Mouse (Mus musculus) NIH3T3 (cell line): Measurements from ENCODE around the gene Smim12.

Experiments
- DNase-seq: peaks from one replicate; pipeline ENCODE4 v3.0.0-alpha.2; 2012; ENCODE audit warnings: low read depth

Gene Smim12

DNA sequence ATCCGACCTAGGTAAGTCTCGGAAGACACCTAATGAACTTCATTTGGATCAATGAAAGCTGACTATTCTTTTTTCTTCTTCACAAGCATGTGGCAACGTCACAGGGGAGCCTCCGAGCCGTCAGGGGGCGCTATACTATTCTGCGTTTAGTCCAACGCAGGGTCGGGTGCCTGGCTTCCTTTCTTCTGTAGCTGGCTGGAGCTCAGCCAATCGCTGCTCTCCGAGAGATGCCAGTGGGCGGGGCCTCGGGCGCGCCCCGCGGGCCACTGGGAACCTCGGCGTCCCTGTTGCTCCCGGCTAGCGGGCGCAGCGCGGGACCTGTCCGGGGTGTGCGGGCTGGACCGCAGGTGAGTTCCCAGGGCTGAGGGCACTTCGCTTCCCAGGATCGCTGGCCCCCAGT is at the start of gene Smim12:
Gene Smim12 (plus strand): TSS at position 233 of the 400 bp plus-strand sequence.
- DNase-seq, result peak; percentile 100

GRCm38 (mm10) chr4:127194477-127195269 is 48.9 kb upstream of the Smim12 start:
- no peak for DNase-seq

DNA sequence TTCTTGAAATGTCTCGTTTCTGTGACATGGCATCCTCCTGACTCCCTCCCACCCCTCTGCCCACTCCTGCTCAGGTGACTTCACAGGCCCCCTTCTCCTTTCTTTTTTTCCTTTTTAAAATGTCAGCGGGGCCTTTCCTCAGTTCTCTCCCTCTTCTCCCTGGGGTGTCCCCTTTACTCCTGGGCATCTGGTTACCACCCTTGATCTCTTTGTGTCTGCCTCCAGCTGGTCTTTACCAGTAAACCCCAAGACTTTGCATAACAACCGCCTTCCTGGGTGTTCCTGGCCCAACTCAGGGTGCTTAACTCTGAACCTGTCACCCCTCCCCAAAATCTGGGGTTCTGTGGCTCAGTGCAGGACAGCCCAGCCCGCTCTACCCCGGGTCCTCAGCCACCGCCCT is 45.0 kb upstream of the Smim12 start:
- no peak for DNase-seq

DNA sequence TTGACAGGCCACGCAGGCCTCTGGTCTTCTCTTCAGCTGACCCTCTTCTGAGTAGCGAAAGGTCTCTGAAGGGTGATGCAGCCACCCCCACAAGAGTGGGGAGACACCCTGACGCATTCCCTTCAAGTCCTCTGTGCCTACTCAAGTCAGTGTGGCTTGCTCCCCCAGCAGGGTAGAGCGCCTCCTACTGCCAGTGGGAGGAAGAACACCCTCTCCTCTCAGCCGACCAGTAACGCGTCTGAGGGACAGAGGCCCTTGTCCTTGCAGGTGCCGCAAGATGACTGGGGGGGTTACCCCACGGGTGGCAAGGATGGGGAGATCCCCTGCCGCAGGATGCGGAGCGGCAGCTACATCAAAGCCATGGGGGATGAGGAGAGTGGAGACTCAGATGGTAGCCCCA is 44.2 kb upstream of the Smim12 start:
- no peak for DNase-seq

DNA sequence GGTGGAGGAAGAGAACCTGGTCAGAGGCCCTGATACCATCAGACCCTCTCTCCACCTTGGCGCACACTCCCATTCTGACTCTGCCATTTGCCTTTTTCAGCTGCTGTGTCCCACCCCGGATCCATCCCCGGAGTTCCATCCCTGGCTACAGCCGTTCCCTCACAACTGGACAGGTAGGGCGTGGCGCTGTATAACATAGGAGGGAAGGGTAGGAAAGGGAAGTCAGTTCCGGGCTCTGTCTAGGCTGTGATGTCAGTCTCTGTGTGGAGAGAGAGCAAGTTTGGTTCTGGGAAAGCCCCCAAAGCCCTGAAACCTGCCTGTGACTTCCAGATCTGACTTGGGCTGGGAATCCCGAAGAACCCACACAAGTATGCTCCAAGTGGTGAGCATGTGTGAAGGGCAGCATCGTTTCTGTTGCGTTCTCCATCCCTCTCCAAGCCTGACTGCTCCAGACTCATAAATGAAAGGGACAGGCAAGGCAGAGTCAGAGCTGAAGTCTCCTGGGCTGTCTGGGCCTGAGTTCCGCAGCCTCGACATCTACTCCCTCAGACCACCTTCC is 43.3 kb upstream of the Smim12 start:
- no peak for DNase-seq

GRCm38 (mm10) chr4:127200769-127201617 is 42.6 kb upstream of the Smim12 start:
- peak; percentile 14 for DNase-seq

DNA sequence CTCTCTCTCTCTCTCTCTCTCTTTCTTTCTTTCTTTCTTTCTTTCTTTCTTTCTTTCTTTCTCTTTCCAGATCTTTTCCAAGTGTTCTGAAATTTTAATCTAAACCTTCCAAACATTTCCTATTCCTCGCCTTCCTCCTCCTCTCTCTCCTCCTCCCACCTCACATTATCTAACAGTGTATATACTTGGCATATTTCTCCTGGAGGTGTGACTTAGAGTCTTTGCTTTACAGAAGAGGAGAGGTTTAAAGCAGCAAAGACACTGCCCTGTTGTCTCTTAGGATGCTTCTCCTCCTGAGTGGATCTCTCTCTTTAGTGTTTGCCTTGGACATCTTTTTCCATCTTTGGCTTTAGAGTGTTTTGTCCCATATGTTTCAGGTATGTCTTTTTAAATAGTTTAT is 40.5 kb upstream of the Smim12 start:
- DNase-seq, result no peak

GRCm38 (mm10) chr4:127211318-127211717 is 32.3 kb upstream of the Smim12 start:
- DNase-seq, result peak; percentile 17

GRCm38 (mm10) chr4:127214510-127214909 is 29.1 kb upstream of the Smim12 start:
- DNase-seq, result no peak

DNA sequence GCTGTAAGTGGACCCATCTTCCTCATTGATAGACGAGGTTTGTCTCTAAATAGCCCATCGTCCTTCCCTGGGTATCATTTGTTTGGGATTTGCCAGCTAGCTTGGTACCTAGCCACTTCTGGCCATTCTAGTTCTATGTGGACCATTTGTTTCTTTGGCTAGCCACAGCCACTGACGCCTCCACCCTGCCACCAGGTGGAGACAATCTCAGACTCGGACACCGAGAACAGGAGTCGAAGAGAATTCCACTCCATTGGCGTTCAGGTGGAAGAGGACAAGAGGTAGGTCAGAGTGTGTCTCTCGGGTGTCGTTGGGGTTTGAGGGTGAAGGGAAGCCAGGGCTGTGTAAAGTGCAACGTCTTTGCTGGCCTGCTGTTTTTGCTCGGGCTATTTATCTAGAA is 28.5 kb upstream of the Smim12 start:
- peak; percentile 23 for DNase-seq

- peak; percentile 58 for DNase-seq
These were observed 27.8 kb upstream of the Smim12 start for GRCm38 (mm10) chr4:127215799-127216198.

DNA sequence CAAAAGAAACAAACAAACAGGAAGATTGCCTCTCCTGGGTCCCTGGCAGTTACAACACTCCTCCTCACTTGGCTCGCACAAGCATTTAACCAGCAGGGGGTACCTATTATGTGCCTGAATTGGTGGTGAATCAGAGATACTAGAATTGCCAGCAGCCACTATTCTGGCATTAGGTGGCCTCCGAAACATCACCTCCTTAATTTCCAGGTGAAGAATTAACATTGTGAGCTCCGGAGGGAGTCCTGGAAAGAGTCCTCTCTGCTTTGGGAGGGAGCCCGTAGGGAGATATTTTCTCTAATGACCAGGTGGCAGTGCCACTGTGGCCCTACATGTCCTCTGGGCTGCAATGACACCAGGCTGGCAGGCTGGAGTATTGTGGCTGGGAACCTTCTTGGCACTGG is 27.3 kb upstream of the Smim12 start:
- no peak for DNase-seq

- peak; percentile 19 for DNase-seq
These were observed 26.5 kb upstream of the Smim12 start for GRCm38 (mm10) chr4:127217048-127217447.

- no peak for DNase-seq
These were observed 20.3 kb upstream of the Smim12 start for GRCm38 (mm10) chr4:127223291-127223690.

GRCm38 (mm10) chr4:127223755-127224154 is 19.8 kb upstream of the Smim12 start:
- DNase-seq, result no peak

GRCm38 (mm10) chr4:127224444-127225100 is 19.0 kb upstream of the Smim12 start:
- DNase-seq, result no peak

GRCm38 (mm10) chr4:127226067-127226466 is 17.5 kb upstream of the Smim12 start:
- DNase-seq, result no peak

DNA sequence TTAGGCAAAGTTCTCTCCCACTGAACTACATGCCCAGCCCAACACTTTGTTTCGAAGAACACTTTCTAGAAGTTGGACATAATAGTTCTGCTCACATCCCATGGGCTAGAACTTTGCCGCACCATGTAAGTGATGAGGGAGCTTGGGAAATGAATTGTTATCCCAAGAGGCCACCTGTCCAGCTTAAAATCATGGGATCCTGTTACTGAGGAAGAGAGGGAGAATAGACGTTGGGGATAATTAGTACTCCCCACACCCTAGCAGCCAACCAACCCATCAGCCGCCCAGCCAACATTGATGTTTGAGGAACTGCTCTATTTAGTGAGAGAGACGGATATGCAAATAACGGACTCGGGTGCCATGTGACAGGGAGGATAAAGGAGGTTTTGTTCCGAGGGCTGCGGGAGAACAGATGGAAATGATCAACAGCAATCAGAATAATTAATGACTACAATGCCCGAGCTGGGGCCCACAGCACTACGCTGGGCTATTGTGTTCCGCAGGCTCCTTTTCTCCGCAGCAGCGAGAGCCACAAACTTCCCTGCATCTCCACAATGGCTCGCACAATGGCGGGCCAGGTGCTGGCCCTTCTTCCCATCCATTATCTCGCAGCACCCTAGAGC is 16.4 kb upstream of the Smim12 start:
- DNase-seq, result no peak

GRCm38 (mm10) chr4:127232028-127232427 is 11.6 kb upstream of the Smim12 start:
- no peak for DNase-seq

DNA sequence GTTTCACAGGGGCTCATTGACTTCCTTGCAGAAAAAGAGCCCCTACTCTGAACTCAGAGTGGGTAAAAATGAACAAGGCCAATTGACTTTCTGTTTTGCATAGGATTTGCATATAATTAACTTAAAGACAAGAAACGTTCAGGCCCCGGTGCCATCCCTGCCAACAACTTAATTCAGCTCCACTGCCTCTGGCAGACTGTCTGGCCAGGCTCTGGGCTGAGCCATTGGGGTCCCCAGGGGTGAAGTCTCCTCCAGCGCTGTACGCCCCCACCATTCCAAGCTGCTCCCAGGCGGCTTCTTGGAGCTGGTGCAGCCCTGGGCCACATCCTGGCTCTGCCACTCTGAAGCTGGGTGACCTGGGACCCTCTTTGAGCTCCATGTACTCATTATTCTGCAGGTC is 11.0 kb upstream of the Smim12 start:
- DNase-seq, result no peak

GRCm38 (mm10) chr4:127233416-127234125 is 10.0 kb upstream of the Smim12 start:
- DNase-seq, result no peak
